Mouse (Mus musculus) thymus, postnatal 14 days (tissue): ENCODE measurements around the gene Ccpg1.

Source experiments
- DNase-seq: peaks from one replicate; pipeline ENCODE4 v3.0.0; 2021

Ccpg1 gene

GRCm38 (mm10) chr9:73048927-73049326, 63.7 kb downstream of the Ccpg1 start:
- no peak for DNase-seq

GRCm38 (mm10) chr9:73049833-73050232, 64.6 kb downstream of the Ccpg1 start:
- DNase-seq: no peak

- DNase-seq: no peak
Observed at GRCm38 (mm10) chr9:73050606-73051005, 65.4 kb downstream of the Ccpg1 start.

- DNase-seq: no peak
Observed at GRCm38 (mm10) chr9:73055441-73055911, 70.2 kb downstream of the Ccpg1 start.

GRCm38 (mm10) chr9:73059224-73059623, 74.0 kb downstream of the Ccpg1 start:
- no peak for DNase-seq

GRCm38 (mm10) chr9:73063621-73064290, 78.5 kb downstream of the Ccpg1 start:
- DNase-seq: no peak
